Mouse (Mus musculus) brain, adult 2 months (tissue): ENCODE results near the gene Olfr1184.
"Not testable (repeated sequence)": the region's sequence is repeated elsewhere in the genome, so short reads cannot be mapped to it uniquely, and the experiment has no call there.

Source experiments
- DNase-seq: peaks from one replicate; pipeline ENCODE4 v3.0.0; 2011; ENCODE audit warnings: low read depth, low spot score

Gene Olfr1184

GRCm38 (mm10) chr2:88483298-88483697 lies at the start of gene Olfr1184:
Olfr1184 (plus strand) TSS chr2:88483598.
- no peak for DNase-seq

GRCm38 (mm10) chr2:88449031-88449430 lies 34.4 kb upstream of the Olfr1184 start, which contains the start of gene Gm13757:
Gm13757 (minus strand) TSS chr2:88449131.
- no peak for DNase-seq

- not testable (repeated sequence) for DNase-seq
These were observed 28.8 kb upstream of the Olfr1184 start, which contains the start of gene Olfr1183 for GRCm38 (mm10) chr2:88454567-88454966. Olfr1183 (plus strand) TSS chr2:88454867.

DNA sequence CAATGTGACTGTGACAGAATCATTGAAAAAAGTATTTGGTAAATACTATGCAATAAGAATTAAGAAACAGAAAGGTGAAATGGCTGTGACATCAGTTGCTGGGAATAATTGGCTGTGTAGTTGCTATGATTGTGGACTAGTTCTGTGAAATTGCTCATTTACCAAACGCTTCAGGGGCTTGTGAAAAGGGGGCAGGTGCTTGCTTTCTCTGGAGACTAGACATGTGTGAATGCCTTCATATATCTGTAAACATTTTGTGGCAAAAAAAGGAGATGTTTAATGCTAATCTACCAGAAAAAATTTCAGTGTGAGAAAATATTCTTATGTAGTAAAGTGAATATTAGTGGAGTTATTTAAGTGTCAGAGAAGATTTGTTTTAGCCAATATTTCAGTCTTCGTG lies 9.6 kb downstream of the Olfr1184 start, which contains the start of gene Olfr1185-ps1:
Gene Olfr1185-ps1, plus strand, starts transcription at position 301 of the 400 bp plus-strand sequence.
- no peak for DNase-seq

DNA sequence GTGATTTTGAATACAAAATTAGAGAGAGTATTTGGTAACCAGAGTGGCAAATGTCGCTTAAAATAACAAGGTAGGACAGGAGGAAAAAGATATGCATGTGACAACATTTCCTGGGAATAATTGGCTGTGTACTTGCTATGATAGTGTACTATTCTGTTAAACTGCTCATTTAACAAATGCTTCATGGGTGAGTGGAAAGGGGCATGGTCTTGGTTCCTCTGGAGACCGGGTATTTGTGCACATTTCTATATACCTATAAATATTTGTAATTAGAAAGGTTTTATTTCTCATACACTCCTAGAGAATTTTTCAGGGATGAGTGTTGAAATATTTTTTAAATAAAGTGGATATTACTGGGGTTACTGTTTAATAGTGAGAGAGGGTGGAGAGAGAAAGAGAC lies 34.9 kb downstream of the Olfr1184 start, which contains the start of gene Olfr1186:
Gene Olfr1186, plus strand, starts transcription at position 301 of the 400 bp plus-strand sequence.
- DNase-seq, result no peak

DNA sequence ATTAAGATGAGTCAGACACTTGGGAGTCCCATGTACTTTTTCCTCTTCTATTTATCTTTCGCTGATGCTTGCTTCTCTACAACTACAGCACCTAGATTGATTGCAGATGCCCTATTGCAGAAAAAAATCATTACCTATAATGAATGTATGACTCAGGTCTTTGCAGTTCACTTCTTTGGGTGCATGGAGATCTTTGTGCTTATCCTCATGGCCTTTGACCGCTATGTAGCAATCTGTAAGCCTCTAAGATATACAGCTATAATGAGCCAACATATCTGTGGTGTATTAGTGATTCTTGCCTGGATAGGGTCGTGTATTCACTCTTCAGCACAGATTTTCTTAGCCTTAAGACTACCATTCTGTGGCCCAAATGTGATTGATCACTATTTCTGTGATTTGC lies 42.3 kb downstream of the Olfr1184 start:
- DNase-seq, result no peak
